Mouse (Mus musculus) common myeloid progenitor, adult 5-6 weeks (primary cell): ENCODE data around the gene Adgrg7. TPM values are rescaled to one million over a fixed set of nuclear protein-coding genes. Genes with fewer than 3 reads are reported as not detected.

Experiments
- ATAC-seq: replicated peaks from 2 replicates; pipeline ENCODE4 v1.8.0; 2016; ENCODE audit warnings: low read depth, mild to moderate bottlenecking, moderate TSS enrichment, inconsistent platforms; ENCODE audit not compliant: poor library complexity, severe bottlenecking
- total RNA-seq: library from RNA; stranded (forward); fragments of 200-1000, 187-1606 nt; gene quantifications from 2 replicates; pipeline ENCODE4 v1.2.3, GENCODE M21; 2017

The Adgrg7 gene
- 30.0 and 33.2 TPM in 2 replicates for total RNA-seq

DNA sequence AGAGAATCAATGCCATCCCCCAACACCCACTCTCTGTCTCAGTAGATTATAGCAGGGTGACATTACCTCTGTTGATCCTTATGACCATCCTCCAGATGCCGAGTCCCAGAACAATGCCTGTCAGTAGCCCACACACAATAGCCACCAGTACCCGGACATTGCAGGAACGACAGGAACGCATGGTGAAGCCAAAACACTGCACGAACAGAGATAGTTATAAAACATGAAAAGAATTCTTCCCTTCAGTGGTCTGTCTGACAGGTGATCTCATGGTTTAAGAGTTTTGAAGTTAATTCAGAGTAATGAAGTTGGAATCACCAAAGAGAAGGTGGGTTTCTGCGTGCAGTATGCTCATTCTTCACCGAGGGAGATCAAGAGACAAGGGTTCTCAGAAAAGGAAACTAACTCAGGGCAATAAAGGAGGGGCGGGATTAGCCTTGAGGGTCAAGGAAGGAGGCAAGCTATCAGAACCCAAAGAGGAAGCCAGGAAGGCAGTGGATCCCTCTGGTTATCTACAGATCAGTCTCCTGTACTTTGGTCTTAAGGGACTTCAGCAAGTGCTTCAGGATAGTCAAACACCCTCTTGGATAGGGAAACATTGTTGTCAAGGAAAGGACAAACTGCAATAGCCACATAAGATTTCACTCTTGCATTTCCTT lies at the start of gene Adgrg7:
TSS of gene Adgrg7 (minus strand) at position 375 of the 659 bp plus-strand sequence.
- peak; percentile 70 for ATAC-seq

DNA sequence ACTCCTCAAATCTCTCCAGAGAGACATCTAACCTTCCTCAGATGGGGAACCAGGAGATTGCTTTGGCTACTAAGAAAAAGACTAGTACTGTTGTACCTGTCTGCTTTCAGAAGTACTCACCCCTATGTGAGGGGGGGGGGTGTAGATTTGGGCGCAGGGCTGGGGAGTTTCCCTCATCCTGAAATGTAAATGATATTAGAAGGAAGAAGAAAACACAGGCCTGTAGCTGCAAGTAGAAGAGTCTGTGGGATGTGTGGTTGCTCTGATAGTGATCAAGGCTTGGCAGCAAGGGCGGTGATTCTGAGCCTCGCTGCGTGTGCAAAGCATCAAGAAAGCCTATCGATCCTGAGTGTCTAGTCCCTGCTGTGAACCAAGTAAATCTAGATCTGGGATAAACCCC lies 47.3 kb upstream of the Adgrg7 start:
- no peak for ATAC-seq

DNA sequence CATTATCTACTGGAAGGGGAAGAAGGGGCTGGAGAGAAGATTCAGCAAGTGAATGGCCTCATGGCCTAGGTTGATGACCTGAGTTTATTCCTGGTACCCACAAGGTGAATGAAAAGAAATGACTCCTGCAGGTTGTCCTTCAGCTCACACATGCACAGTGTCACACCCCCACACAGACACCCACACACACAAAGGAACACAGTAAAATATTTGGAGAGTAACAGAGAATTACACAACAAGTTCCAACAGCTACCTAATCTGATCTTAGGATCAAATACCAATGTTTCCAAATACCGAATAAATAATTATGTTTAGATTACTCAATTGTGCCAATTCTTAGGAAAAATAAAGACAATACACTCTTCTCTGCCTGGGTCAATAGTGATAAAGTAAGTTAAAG lies 37.7 kb upstream of the Adgrg7 start:
- ATAC-seq: no peak

DNA sequence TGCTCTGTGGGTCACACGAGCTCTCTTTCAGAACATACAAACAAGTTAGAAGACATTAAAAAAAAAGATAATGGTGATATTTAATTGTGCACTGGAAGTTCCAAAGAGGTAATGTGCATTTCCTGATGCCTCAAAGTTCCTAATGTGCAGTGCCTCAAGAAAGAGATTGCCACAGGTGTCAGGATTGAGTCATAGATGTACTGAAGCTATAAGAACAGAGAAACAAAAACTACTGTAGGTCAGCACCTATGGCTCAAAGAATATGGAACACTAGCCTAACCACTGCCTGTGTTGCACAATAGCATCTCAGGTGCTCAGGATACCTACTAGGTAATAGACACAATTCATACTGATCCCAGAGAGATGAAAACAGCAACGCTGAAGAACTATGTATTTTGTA lies 36.3 kb upstream of the Adgrg7 start:
- ATAC-seq: no peak

- peak; percentile 80 for ATAC-seq
Measured at GRCm38 (mm10) chr16:56801370-56802109, 5.9 kb upstream of the Adgrg7 start.

GRCm38 (mm10) chr16:56800946-56801345 lies 5.3 kb upstream of the Adgrg7 start:
- no peak for ATAC-seq

DNA sequence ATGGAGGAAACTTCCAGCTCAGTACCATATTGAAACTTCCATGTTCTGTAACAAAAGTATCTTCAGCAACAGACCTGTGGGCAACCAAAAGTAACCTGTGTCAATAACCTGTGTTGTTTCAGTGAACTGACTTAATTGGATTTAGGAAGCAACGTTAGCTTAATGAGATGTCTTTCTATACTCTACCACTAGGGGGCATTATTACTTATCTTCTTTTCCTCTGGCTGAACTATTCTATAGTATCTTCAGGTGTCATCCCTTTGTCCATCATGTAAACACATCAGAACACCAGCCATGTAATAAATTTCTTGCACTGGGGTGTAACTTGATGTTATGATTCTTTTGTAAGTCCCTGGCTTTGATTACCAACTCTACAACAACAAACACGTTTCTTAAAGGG lies 4.8 kb upstream of the Adgrg7 start:
- ATAC-seq: 0 out of 2 replicates have a peak, but pooled peaks have one; percentile 27

- no peak for ATAC-seq
Measured at GRCm38 (mm10) chr16:56799541-56800029, 3.9 kb upstream of the Adgrg7 start.

DNA sequence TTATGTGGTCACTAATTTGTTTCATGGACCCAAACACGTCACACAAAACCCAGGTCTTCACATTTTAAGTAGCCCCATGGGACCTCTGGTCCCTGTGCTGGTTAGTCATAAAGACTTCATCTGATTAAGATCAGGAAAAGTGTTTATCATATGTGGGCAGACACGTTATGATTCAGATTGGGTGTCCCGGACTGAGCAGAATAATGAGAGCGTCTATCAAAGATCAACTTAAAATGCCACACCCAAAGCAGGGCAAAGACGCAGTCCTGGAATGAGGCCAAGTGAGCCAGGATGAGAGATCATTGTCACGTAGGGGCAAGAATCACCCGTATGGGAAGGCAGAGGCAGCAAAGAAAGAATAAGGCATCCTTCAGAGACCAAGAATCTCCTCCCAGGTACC lies 3.2 kb upstream of the Adgrg7 start:
- no peak for ATAC-seq

GRCm38 (mm10) chr16:56794383-56795144 lies 1.1 kb downstream of the Adgrg7 start:
- ATAC-seq: no peak

- ATAC-seq: peak; percentile 45
Measured at GRCm38 (mm10) chr16:56793778-56794177, 1.9 kb downstream of the Adgrg7 start.

DNA sequence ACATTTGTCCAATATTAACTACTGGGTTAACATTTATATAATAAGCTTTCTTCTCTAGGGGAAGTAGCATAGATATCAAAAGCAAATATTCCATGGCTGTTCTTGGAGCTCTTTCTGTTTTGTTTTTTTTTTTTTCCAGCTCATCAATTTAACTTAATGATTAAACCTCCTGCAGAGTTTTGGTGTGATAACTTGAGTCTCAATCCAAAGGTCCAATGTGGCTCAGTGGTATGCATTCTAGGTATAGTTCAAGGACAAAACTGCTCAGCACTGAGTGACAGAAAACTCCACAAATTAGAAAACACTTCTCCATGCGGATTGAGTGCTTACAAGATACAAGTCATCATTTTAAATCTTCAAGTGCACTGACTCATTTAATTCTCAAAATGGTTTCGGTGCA lies 9.7 kb downstream of the Adgrg7 start:
- ATAC-seq: no peak

- ATAC-seq: peak; percentile 95
Measured at GRCm38 (mm10) chr16:56771163-56772105, 24.2 kb downstream of the Adgrg7 start.

DNA sequence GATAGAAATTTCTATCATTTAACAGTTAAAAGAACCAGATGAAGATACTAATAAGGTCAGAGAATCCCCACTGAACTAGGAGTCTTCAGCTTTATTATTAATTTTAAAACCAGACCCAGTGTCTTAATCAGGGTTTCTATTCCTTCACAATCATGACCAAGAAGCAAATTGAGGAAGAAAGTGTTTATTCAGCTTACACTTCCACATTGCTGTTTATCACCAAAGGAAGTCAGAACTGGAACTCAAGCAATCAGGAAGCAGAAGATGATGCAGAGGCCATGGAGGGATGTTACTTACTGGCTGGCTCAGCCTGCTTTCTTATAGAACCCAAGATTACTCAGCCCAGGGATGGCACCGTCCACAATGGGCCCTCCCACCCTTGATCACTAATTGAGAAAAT lies 66.6 kb downstream of the Adgrg7 start:
- no peak for ATAC-seq

DNA sequence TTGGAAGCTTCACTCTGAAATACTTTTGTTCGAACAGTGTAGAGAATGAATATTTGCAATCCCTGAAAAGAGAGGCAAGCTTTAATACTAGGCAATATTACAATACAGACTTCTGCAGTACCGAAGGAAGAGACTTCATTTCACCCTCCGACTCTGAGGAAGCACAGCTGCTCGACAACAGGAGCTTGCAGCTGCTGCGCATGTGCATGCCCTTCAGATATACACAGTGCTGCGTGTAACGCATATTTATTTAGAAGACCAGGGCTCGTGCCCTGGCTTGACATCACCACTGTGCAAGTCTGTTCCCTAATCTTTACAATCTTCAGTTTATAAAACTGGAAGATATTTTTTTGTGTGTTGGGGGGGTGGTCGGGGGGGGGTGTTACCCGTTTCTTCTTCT lies 70.7 kb downstream of the Adgrg7 start:
- no peak for ATAC-seq

GRCm38 (mm10) chr16:56722357-56722756 lies 73.3 kb downstream of the Adgrg7 start:
- ATAC-seq: no peak

GRCm38 (mm10) chr16:56719031-56719430 lies 76.6 kb downstream of the Adgrg7 start:
- ATAC-seq: no peak

- ATAC-seq: peak; percentile 86
Measured at GRCm38 (mm10) chr16:56717224-56718200, 78.1 kb downstream of the Adgrg7 start, which contains the start of gene Tfg. Gene Tfg (minus strand): TSS chr16:56717450.
